Mouse (Mus musculus) T-helper 2 cell (primary cell): Measurements from ENCODE around the gene Tat.
"Not testable (repeated sequence)": the region's sequence is repeated elsewhere in the genome, so short reads cannot be mapped to it uniquely, and the experiment has no call there.

Source experiments
- in situ Hi-C: fragments of 300-600 bp; cut with MboI, MseI; formaldehyde crosslinking; loops from one replicate; pipeline ENCODE4 v1.15.1; 2025; ENCODE audit warnings: high pct_unique_total_duplicates

Tat gene

GRCm38 (mm10) chr8:109982386-109983105 lies 7.7 kb upstream of the Tat start:
- in situ Hi-C loops, result no loop called here

- in situ Hi-C loops, result no loop called here
Observed at GRCm38 (mm10) chr8:109983944-109984343, 6.3 kb upstream of the Tat start.

GRCm38 (mm10) chr8:109986384-109986783 lies 3.9 kb upstream of the Tat start:
- in situ Hi-C loops, result no loop called here

GRCm38 (mm10) chr8:109987776-109988175 lies 2.5 kb upstream of the Tat start:
- in situ Hi-C loops, result no loop called here

DNA sequence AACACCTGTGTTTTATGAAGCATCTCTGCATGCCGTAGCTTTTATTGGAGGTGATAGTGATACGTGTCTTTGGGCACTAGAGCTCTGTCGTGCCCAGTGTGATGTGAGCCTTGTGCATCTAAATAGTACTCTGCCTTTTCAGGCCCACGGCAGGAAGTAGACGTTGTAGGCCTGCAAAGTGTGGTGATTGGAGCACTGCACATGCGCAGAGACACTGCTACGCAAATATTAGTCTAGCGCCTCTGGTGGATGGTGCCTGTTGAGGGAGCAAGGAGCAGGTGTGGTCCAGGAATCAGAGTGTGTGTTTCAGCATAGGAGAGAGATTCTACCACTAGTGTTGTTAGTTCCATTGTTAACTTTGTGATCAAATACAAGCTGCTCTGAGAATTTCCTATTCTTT lies 1.1 kb upstream of the Tat start:
- in situ Hi-C loops, result no loop called here

DNA sequence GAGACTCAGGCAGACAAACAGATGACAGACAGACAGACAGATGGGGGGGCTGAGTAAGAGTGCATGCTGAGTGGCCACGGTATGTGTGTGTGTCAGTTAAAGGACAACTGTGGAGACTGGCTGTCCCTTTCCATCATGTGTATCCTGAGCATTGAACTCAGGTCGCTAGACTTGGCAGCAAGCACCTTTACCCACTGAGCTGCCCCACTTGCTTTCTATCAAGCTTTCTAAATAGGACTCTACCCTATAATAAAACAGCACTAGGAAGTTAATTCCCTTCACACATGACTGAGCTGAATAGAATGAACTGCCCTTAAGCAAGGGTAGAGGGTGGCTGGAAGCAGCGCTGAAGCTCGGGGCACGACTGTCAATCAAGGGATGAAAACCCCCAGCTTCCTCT lies 1.9 kb downstream of the Tat start:
- in situ Hi-C loops, result no loop called here

GRCm38 (mm10) chr8:109992951-109993350 lies 2.7 kb downstream of the Tat start:
- in situ Hi-C loops, result no loop called here

DNA sequence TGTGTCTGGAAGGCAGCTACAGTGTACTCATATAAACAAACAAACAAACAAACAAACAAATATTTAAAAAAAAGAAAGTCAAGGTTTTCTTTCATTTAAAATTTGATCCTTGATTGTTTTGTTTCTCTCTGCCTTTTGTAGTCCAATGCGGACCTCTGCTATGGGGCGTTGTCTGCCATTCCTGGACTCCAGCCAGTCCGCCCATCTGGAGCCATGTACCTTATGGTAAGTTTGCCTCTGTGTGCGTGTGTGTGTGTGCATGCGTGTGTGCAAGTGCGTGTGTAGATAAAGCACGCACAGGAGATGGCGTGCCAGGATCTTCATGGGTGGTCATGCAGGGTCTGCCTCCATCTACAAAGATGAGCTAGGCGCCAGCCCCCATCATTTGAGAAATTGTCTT lies 7.1 kb downstream of the Tat start:
- in situ Hi-C loops, result no loop called here

- in situ Hi-C loops, result no loop called here
Observed at GRCm38 (mm10) chr8:109998066-109998465, 7.8 kb downstream of the Tat start.

- in situ Hi-C loops, result no loop called here
Observed at GRCm38 (mm10) chr8:109999974-110000373, 9.7 kb downstream of the Tat start.

- in situ Hi-C loops, result no loop called here
Observed at GRCm38 (mm10) chr8:110002953-110003352, 12.7 kb downstream of the Tat start.

- in situ Hi-C loops, result no loop called here
Observed at GRCm38 (mm10) chr8:110004300-110004699, 14.1 kb downstream of the Tat start.

DNA sequence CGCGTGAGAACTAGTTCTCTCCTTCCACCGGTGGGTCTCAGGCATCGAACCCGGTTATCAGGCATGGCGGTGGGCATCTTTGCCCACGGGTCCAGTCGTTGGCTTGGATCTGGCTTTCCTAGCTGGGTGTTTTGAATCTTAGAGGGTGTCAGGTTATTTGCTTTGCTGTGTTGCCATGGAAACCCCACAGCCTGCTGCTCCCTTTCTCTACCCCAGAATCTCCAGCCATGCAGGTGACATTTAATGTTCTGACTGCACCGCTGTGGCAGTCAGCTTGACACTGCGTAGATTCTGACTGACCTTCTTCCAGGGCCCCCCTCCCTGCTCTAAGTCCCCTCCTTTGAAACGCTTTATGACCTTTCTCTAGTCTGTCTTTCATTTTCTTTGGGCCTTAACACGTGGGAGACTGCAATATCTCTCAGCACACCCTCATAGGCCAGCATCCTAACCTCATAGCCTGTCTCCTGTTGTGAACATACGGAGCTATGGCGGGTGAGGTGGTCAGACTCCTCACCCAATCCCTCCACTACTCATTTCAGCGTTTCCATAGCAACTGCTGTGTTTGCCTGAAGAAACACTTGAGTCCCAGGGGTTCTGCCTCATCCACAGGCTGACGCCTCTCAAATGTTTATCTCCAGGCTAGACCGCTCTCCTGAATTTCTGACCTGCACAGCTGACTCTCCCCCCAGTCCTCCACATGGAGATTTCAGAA lies 16.2 kb downstream of the Tat start:
- in situ Hi-C loops, result no loop called here

GRCm38 (mm10) chr8:110008228-110008994 lies 18.2 kb downstream of the Tat start:
- in situ Hi-C loops, result no loop called here

DNA sequence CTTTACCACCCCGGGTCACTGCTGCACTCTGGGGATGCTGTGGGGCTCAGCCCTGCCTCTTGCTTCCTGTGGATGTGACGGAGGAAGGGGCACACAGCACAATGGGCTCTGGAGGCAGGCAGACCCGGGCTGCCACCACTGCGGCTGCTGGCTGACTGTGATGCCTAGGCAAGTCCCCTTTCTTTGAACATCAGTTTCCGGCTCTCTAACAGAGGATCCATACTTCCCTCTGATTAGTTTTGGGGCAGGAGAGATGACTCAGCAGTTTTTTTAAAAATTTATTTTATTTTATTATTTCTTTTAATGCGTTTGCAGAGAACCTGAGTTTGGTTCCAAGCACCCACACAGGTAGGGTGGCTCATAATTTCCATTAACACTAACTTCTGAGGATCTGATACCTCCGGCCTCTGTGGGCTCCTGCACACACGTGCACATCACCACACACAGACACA lies 18.8 kb downstream of the Tat start:
- in situ Hi-C loops, result no loop called here

- in situ Hi-C loops, result no loop called here
Observed at GRCm38 (mm10) chr8:110010868-110011267, 20.6 kb downstream of the Tat start.

DNA sequence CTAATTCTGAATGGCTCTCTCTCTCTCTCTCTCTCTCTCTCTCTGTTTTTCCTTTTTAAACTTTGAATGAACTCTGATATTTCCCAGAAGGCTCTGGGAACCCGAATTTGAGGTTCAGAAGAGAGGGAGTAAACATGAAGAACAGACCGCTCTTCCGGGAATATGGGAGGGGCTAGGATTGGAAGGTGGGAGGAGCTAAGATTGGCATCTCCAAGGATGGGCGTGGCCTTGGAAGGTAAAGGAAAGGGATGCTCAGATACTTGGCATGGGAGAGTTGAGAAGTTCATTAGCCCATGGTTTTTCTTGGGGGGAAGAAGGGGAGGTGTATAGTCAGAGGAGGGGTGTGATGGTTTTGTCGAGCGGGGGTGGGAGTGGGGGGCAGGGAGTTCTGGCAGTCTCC lies 31.8 kb downstream of the Tat start:
- in situ Hi-C loops, result no loop called here

DNA sequence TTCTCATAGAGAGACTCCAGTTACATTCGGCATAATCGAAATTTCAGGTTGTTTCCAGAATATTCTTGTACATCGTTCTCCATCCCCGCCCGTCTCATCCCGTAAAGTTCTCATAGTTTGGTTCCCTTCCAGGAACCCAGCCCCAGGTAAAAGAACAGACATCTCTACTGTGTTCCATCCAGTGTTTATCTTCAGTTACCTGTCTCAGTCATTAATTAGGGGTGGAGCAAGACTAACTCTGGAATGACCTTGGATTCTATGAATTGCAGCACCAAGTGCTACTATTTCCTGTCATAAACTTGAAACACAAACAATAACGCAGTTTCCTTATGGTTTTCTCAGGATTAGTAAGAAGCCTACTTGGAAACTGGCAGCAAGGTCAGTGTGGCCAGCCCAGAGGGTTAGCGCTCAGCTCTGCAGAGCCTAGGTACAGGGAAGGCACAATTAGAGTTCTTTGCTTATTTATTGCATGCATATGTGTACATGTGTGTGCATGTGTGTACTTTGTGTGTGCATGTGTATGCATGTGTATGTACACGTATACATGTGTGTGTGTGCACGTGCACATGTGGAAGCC lies 32.6 kb downstream of the Tat start:
- in situ Hi-C loops, result no loop called here

DNA sequence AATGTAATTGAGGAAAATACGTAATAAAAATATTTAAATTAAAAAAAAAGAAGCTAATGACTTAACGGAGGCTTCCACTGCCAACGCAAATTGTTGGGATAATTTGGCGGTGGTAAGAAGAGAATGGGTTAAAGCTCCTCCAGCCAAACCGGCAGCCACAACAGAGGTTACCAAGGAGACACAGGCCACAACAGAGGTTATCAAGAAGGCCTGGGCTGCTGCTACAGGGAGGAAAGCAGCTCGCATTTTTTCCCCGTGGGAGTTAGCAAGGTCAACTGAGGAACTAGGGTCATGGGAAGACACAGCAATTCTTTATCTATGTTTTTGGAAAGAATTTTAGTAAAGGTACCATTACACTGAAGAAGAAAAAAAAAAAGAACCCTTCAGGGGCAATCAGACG lies 43.5 kb downstream of the Tat start:
- in situ Hi-C loops, result not testable (repeated sequence)

DNA sequence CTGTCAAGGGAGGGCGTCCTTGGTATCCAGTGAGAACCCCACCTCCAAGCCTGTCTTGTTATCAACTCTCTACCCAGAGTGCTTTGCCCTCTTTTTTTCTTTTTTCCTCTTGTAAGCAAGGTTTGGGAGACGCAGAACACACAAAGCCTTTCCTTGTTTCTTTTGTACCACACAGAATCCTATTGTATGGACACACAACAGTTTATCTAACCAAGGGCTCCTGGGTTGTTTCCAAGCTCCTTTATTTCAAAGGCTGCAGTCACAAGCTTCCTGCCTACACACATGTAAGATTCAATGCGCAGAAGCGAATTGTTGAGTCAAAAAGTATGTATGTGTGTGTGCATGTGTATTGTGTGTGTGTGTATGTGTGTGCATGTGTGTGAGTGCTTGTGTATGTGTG lies 44.1 kb downstream of the Tat start:
- in situ Hi-C loops, result no loop called here

DNA sequence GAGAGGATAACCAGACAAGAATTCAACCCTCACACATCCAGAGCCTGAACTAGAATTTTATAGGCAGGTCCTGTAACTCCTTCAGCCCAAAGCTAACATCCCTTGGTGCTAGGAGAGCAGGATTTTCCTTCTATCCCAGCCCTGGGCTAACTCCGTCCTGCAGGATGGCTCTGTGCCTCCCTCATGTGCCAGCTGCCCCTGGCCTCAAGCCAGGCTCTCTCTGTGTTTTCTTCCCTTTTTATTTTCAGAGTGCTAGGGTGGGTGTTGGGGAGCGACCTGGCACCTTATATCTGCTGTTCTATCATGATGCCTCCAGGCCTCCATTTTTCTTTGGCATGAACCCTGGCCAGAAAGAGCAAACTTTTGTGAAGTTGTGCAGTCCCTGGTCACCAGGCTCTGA lies 45.9 kb downstream of the Tat start:
- in situ Hi-C loops, result no loop called here

DNA sequence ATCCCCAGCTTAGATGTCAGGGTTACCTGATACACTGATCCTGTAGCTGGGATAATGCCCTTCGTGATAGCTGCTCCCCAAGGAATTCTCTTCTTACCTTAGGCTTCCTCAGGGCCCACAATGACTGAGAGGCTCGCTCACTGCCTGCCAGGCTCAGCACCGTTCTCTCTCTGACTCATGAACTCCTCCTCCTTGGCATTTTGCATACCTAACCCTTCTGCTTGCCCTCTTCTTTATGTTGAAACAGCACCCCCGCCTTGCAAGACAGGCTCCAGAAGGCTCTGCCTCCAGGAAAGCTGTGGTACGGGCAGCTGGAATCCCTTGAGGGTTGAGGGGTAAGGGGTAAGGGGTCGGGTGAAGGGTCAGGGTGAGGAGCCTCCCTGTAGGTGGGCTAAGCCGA lies 49.0 kb downstream of the Tat start:
- in situ Hi-C loops, result no loop called here
